Mouse (Mus musculus) kidney, adult 2 months (tissue): ENCODE measurements around the gene Atp12a.
A peak's percentile ranks its signal among the peaks of the same experiment; 100 is the strongest.

Experiments used
- CTCF ChIP-seq: fragments of 200-500 bp; conservative IDR thresholded peaks from 2 replicates; pipeline ENCODE4 v1.5.1; 2011; ENCODE audit warnings: low read depth, mild to moderate bottlenecking, control low read depth, low read length, moderate library complexity, mixed read lengths; ENCODE audit not compliant: insufficient read depth, insufficient read length
- POLR2A ChIP-seq: fragments of 200-500 bp; IDR thresholded peaks from one replicate; pipeline ENCODE4 v1.6.1; 2011; ENCODE audit warnings: low read depth, low read length, control low read depth

DNA sequence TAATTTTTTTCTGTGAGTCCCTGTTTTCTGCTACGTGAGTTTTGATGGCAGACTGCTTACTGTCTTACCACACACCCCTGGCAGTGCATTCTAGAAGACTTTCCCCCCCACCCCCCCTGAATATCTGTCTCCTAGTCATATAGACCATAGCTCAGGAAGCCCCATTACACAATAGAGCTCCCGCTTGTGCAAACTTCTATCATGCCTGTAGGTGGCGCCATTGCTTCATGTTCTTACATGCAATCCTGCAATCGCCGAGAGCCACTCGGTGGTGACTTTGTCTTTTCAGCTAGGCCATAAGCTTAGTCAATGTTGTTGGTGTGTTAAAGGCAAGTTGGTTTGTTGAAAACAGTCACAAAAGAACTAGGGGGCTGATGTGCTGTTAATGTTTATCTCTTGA lies 10.9 kb downstream of the Atp12a start:
- TF ChIP-seq CTCF = peak; percentile 90
- TF ChIP-seq POLR2A = no peak
